Mouse (Mus musculus): ENCODE measurements around the gene BC004004. TPM values are rescaled to one million over a fixed set of nuclear protein-coding genes. Genes with fewer than 3 reads are reported as not detected.
"Not testable (repeated sequence)": the region's sequence is repeated elsewhere in the genome, so short reads cannot be mapped to it uniquely, and the experiment has no call there.

Gene BC004004
- polyA plus RNA-seq, 1 experiment from 2014 or later, result 79.4 TPM

DNA sequence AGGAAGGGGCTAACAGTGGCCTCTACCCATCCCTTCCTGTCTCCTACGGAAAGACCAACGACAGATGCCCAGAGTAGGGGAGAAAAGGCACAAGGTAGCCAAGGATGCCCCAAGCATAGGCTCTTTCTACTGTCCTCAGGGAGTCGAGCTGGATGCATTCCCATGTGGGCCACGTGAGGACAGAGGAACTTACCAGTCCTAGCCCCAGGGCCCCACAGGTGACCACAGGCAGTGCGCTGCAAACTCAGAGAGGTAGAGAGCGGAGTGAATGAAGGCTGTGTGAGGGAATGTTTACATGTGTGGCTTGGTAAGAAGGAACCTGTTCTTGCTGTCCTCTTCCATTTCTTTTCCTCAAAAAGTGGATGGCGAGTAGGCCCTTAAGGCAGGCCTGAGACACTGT, 37.3 kb downstream of the BC004004 start:
- DNase-seq (ENCODE audit: low spot score) (no peak), ATAC-seq (ENCODE audit: low FRiP score) (no peak)
- 51% methylated on average over 7 of the region's 7 CpGs for WGBS
- Histone ChIP-seq H3K9ac (ENCODE audit: low read depth, low read length) (no peak overlapping the region), H3K4me1 (replicated peaks; ENCODE audit: control insufficient read depth, insufficient read depth, low read length) (0 out of 2 replicates have a peak, but pooled peaks cover 4% of the 10 kb centered on the region), H3K9me3 (ENCODE audit: control insufficient read depth, low read length) (no peaks in the 10 kb centered on the region), H3K4me2 (replicated peaks; ENCODE audit: low read depth, low read length) (no peak overlapping the region), H3K36me3 (ENCODE audit: control insufficient read depth, insufficient read depth, low read length) (peaks cover 4% of the 10 kb centered on the region; the same call in 1 of the 2 replicates), H3K27ac (ENCODE audit: low read depth, low read length) (no peak overlapping the region), H3K27me3 (ENCODE audit: control insufficient read depth, insufficient read depth, low read length) (no peaks in the 10 kb centered on the region), H3K4me3 (ENCODE audit: low read depth, low read length) (no peak overlapping the region)

DNA sequence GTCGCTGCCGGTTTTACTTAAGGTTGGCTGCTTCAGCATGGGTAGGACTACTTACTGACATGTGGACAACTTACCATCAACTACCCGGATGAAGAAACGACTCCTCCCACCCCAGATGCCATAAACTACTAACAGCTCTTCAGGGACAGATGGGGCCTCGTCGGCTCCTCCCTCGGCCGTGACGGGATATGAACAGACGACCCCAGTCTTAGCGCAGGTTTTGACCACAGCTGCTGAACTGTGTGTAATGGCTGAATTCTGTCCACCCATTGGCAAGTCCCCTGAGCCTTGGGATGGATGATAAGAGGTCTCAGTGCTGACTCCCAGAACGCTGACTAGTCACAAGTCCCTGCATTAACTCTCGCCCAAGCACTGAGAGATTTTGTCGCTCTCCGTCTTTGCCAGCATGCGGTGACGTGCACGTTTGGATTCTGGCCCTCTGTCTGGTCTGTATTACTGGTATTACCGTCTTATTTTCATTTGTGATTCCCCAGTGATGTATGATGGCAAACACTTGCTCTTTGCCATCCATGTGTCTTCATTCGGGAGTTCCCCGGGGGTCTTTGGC, 41.6 kb downstream of the BC004004 start:
- H3K4me3 ChIP-seq (ENCODE audit: low read depth, low read length), result no peak overlapping the region
- H3K36me3 ChIP-seq (ENCODE audit: control insufficient read depth, insufficient read depth, low read length), result no peaks in the 10 kb centered on the region
- ATAC-seq (ENCODE audit: low FRiP score) (no peak), DNase-seq (ENCODE audit: low spot score) (no peak)
- H3K27ac ChIP-seq (ENCODE audit: low read depth, low read length), result no peak overlapping the region; the same call in 1 of the 2 replicates
- H3K4me1 ChIP-seq (replicated peaks; ENCODE audit: control insufficient read depth, insufficient read depth, low read length), result 0 out of 2 replicates have a peak, but pooled peaks cover 4% of the 10 kb centered on the region
- H3K27me3 ChIP-seq (ENCODE audit: control insufficient read depth, insufficient read depth, low read length), result no peaks in the 10 kb centered on the region
- H3K4me2 ChIP-seq (replicated peaks; ENCODE audit: low read depth, low read length), result no peak overlapping the region
- no peak overlapping the region for H3K9ac ChIP-seq (ENCODE audit: low read depth, low read length)
- WGBS, result 74% methylated on average over 21 of the region's 21 CpGs
- no peaks in the 10 kb centered on the region for H3K9me3 ChIP-seq (ENCODE audit: control insufficient read depth, low read length)

DNA sequence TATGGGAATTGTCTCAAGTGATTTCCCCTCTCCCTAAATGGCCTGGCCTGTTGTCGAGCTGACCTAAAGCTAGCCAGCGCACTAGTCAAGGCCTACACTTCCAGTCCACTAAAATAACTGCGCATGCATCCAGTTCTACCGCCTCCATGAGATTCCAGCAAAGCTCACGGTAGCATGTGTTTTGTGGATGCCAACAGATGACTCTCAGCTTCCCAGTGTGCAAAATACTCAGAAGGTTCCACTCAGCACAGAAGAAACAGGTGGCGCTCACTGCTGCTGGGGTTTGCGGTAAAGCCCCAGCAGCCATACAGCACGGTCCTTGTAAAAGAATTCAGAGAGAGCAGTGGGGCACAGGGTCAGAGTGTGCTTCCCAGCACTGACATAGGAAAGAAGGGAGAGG, 43.0 kb downstream of the BC004004 start:
- no peak overlapping the region for H3K4me2 ChIP-seq (replicated peaks; ENCODE audit: low read depth, low read length)
- ATAC-seq (ENCODE audit: low FRiP score) (no peak), DNase-seq (ENCODE audit: low spot score) (no peak)
- H3K36me3 ChIP-seq (ENCODE audit: control insufficient read depth, insufficient read depth, low read length), result no peaks in the 10 kb centered on the region
- no peak overlapping the region for H3K9ac ChIP-seq (ENCODE audit: low read depth, low read length)
- H3K4me3 ChIP-seq (ENCODE audit: low read depth, low read length), result no peak overlapping the region
- H3K27me3 ChIP-seq (ENCODE audit: control insufficient read depth, insufficient read depth, low read length), result no peaks in the 10 kb centered on the region
- 88% methylated on average over 8 of the region's 8 CpGs for WGBS
- no peaks in the 10 kb centered on the region for H3K4me1 ChIP-seq (replicated peaks; ENCODE audit: control insufficient read depth, insufficient read depth, low read length)
- no peaks in the 10 kb centered on the region for H3K9me3 ChIP-seq (ENCODE audit: control insufficient read depth, low read length)
- H3K27ac ChIP-seq (ENCODE audit: low read depth, low read length), result no peak overlapping the region

DNA sequence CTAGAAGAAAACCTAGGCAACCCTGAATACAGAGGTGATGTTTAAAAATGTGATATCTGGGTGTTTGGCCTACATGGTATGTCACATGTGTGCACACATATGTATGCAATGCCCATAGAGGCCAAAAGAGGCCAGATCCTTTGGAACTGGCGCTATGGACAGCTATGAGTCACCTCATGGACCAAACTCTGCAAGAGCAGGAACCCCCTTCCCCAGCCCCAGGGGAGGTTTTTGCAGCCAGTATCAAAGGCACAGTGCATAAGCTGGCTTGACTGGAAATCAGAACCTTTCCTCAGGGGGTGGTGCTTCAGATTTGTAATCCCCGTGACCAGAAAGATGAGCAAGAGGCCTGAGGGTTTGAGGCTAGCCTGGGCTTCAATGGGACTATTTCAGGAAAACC, 43.5 kb downstream of the BC004004 start:
- ATAC-seq (ENCODE audit: low FRiP score) (no peak), DNase-seq (ENCODE audit: low spot score) (no peak)
- Histone ChIP-seq H3K9ac (ENCODE audit: low read depth, low read length) (no peak overlapping the region), H3K36me3 (ENCODE audit: control insufficient read depth, insufficient read depth, low read length) (no peaks in the 10 kb centered on the region), H3K4me2 (replicated peaks; ENCODE audit: low read depth, low read length) (no peak overlapping the region), H3K27ac (ENCODE audit: low read depth, low read length) (no peak overlapping the region), H3K4me1 (replicated peaks; ENCODE audit: control insufficient read depth, insufficient read depth, low read length) (no peaks in the 10 kb centered on the region), H3K27me3 (ENCODE audit: control insufficient read depth, insufficient read depth, low read length) (no peaks in the 10 kb centered on the region), H3K9me3 (ENCODE audit: control insufficient read depth, low read length) (no peaks in the 10 kb centered on the region), H3K4me3 (ENCODE audit: low read depth, low read length) (no peak overlapping the region)
- WGBS, result 94% methylated on average over 2 of the region's 2 CpGs

DNA sequence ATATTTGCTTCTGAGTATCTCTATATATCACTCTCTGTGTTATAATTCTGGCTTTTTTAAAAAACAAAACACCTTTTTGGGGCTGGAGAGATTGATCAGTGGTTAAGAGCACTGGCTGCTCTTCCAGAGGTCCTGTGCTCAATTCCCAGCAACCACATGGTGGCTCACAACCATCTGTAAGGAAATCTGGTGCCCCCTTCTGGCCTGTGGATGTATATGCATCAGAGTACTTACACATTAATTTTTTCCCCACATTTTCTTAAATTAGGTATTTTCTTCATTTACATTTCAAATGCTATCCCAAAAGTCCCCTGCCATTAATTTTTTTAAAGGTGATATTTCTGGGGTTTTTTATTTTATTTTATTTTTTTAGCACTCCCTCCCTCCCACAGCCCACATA, 44.7 kb downstream of the BC004004 start:
- H3K4me2 ChIP-seq (replicated peaks; ENCODE audit: low read depth, low read length), result no peak overlapping the region
- H3K4me3 ChIP-seq (ENCODE audit: low read depth, low read length), result no peak overlapping the region
- DNase-seq (ENCODE audit: low spot score), result no peak
- no peak overlapping the region for H3K27ac ChIP-seq (ENCODE audit: low read depth, low read length)
- H3K36me3 ChIP-seq (ENCODE audit: control insufficient read depth, insufficient read depth, low read length), result no peaks in the 10 kb centered on the region
- H3K9ac ChIP-seq (ENCODE audit: low read depth, low read length), result no peak overlapping the region
- no peaks in the 10 kb centered on the region for H3K27me3 ChIP-seq (ENCODE audit: control insufficient read depth, insufficient read depth, low read length)
- H3K9me3 ChIP-seq (ENCODE audit: control insufficient read depth, low read length), result no peaks in the 10 kb centered on the region
- no peaks in the 10 kb centered on the region for H3K4me1 ChIP-seq (replicated peaks; ENCODE audit: control insufficient read depth, insufficient read depth, low read length)
- ATAC-seq (ENCODE audit: low FRiP score), result no peak

DNA sequence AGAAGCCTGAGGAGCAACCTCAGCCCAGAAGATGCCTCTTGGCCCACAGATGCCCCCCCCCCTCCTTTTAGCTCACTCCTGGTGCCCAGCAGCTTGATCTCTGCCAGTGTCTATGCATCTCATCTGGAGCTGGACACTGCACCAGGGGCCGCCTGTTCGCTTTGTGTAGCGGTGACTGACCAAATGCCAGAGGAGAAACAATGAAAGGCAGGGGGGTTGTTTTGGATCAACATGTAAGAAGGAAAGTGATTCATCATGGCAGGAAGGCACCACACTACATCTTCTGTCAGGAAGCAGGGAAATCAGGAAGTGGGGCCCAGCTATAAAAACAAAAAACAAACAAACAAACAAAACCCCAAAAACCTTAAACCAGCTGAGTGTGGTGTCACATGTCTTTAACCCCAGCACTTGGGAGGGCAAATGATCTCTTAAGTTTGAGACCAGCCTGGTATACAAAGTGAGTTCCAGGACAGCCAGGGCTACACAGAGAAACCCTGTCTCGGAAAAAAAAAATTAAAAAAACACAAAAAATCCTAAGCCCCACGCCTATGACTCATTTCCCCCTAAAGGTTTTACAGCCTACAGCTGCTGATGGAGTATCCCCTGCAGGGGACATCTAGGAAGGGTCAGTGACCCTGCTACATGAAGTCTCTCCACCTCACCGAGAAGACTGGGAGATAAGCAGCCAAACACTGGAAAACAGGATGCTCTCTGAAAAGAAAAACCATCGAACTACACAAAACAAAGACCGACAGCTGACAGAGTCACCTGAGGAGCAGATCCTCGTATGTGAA, 47.3 kb downstream of the BC004004 start:
- Histone ChIP-seq H3K36me3 (ENCODE audit: control insufficient read depth, insufficient read depth, low read length) (no peaks in the 10 kb centered on the region), H3K27me3 (ENCODE audit: control insufficient read depth, insufficient read depth, low read length) (peaks cover 7% of the 10 kb centered on the region), H3K9me3 (ENCODE audit: control insufficient read depth, low read length) (no peaks in the 10 kb centered on the region), H3K4me1 (replicated peaks; ENCODE audit: control insufficient read depth, insufficient read depth, low read length) (0 out of 2 replicates have a peak, but pooled peaks cover 2% of the 10 kb centered on the region), H3K27ac (ENCODE audit: low read depth, low read length) (no peak overlapping the region), H3K9ac (ENCODE audit: low read depth, low read length) (no peak overlapping the region), H3K4me2 (replicated peaks; ENCODE audit: low read depth, low read length) (no peak overlapping the region), H3K4me3 (ENCODE audit: low read depth, low read length) (no peak overlapping the region)
- ATAC-seq (ENCODE audit: low FRiP score), result no peak
- no peak for DNase-seq (ENCODE audit: low spot score)
- 34% methylated on average over 9 of the region's 9 CpGs for WGBS

DNA sequence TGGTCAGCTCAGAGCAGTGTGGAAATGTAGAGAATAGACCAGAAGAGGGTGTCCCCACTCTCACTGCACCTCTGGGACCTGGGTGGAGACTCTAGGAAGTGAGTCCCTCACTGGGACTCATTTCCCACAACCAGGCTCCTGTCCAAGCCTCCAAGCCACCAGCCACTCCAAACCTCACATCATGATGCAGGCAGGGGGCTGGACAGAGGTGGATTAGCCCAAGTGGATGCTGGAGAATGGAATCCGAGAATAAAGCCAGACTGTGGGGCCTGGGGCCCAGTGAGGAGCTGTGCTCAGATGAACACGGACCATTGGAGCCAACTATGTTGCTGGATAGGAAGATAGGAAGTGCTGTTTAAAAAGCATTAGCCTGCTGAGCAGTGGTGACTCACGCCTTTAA, 48.3 kb downstream of the BC004004 start:
- Histone ChIP-seq H3K36me3 (ENCODE audit: control insufficient read depth, insufficient read depth, low read length) (no peaks in the 10 kb centered on the region), H3K27me3 (ENCODE audit: control insufficient read depth, insufficient read depth, low read length) (peaks cover 16% of the 10 kb centered on the region), H3K4me1 (replicated peaks; ENCODE audit: control insufficient read depth, insufficient read depth, low read length) (0 out of 2 replicates have a peak, but pooled peaks cover 3% of the 10 kb centered on the region), H3K4me2 (replicated peaks; ENCODE audit: low read depth, low read length) (no peak overlapping the region), H3K9ac (ENCODE audit: low read depth, low read length) (no peak overlapping the region), H3K27ac (ENCODE audit: low read depth, low read length) (no peak overlapping the region), H3K4me3 (ENCODE audit: low read depth, low read length) (no peak overlapping the region), H3K9me3 (ENCODE audit: control insufficient read depth, low read length) (no peaks in the 10 kb centered on the region)
- 83% methylated on average over 3 of the region's 3 CpGs for WGBS
- ATAC-seq (ENCODE audit: low FRiP score), result no peak
- DNase-seq (ENCODE audit: low spot score), result no peak

DNA sequence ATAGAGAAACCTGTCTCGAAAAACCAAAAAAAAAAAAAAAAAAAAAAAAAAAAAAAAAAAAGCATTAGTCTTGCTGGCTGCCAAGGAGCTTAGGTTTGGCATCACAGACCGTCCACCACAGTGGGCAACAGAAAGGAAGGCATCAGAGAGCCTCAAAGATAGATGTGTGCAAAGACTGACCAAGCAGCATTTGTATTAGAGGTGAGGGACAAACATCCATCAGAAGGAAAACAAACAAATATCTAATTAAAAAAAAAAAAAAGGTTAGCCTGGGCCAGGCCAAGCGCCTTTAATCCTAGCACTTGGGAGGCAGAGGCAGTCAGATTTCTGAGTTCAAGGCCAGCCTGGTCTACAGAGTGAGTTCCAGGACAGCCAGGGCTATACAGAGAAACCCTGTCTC, 48.8 kb downstream of the BC004004 start, which contains the start of gene Pi16:
Pi16 (plus strand) TSS at position 301 of the 400 bp plus-strand sequence.
- H3K4me2 ChIP-seq (replicated peaks; ENCODE audit: low read depth, low read length); H3K4me3 ChIP-seq (ENCODE audit: low read depth, low read length); DNase-seq (ENCODE audit: low spot score); H3K4me1 ChIP-seq (replicated peaks; ENCODE audit: control insufficient read depth, insufficient read depth, low read length); ATAC-seq (ENCODE audit: low FRiP score); H3K36me3 ChIP-seq (ENCODE audit: control insufficient read depth, insufficient read depth, low read length); H3K27ac ChIP-seq (ENCODE audit: low read depth, low read length); H3K9me3 ChIP-seq (ENCODE audit: control insufficient read depth, low read length); H3K9ac ChIP-seq (ENCODE audit: low read depth, low read length): not testable (repeated sequence)
- 90% methylated on average over 3 of the region's 3 CpGs for WGBS
- peaks cover 21% of the 10 kb centered on the region for H3K27me3 ChIP-seq (ENCODE audit: control insufficient read depth, insufficient read depth, low read length)
